Mouse (Mus musculus) embryonic facial prominence, embryonic 10.5 days (tissue): ENCODE measurements around the gene Lcn5. TPM values are rescaled to one million over a fixed set of nuclear protein-coding genes. Genes with fewer than 3 reads are reported as not detected.
A peak's percentile ranks its signal among the peaks of the same experiment; 100 is the strongest.
"Not testable (repeated sequence)": the region's sequence is repeated elsewhere in the genome, so short reads cannot be mapped to it uniquely, and the experiment has no call there.

Experiments
- DNase-seq: peaks from one replicate; pipeline ENCODE4 v3.0.0-alpha.2; 2017; ENCODE audit warnings: low spot score
- H3K27ac ChIP-seq: fragments of 300-500 bp; sonication (generic); replicated peaks from 2 replicates; pipeline ENCODE4 v1.5.1; 2016; ENCODE audit warnings: mild to moderate bottlenecking
- H3K27me3 ChIP-seq: fragments of 300-500 bp; sonication (generic); replicated peaks from 2 replicates; pipeline ENCODE4 v1.6.1; 2016; ENCODE audit warnings: low read depth, mild to moderate bottlenecking; ENCODE audit not compliant: poor library complexity, severe bottlenecking
- H3K36me3 ChIP-seq: fragments of 300-500 bp; sonication (generic); replicated peaks from 2 replicates; pipeline ENCODE4 v1.6.1; 2016; ENCODE audit warnings: mild to moderate bottlenecking, moderate library complexity
- H3K4me1 ChIP-seq: fragments of 300-500 bp; sonication (generic); 2 replicates; pipeline ENCODE4 v1.6.1; 2016
- H3K4me3 ChIP-seq: fragments of 300-500 bp; sonication (generic); 2 replicates; pipeline ENCODE4 v1.5.1; 2016; ENCODE audit warnings: mild to moderate bottlenecking, moderate library complexity
- H3K9me3 ChIP-seq: fragments of 300-500 bp; sonication (generic); 2 replicates; pipeline ENCODE4 v1.6.1; 2016; ENCODE audit warnings: mild to moderate bottlenecking
- WGBS: fragments of 180-500 bp; shearing (Covaris S2); methylation state at CpG from one replicate; pipeline ENCODE4 v1.1.7; 2016; 5-methylcytosine and 5-hydroxymethylcytosine counted together
- polyA plus RNA-seq: library from polyadenylated mRNA; unstranded; fragments of >200 nt; fragmentation: Nextera tagmentation; extraction: Ambion mirVana; gene quantifications from 2 replicates; pipeline ENCODE4 v1.2.1, GENCODE M21; 2016

Gene Lcn5
- polyA plus RNA-seq, 1 experiment from 2014 or later, result not detected

GRCm38 (mm10) chr2:25694605-25695004 is 36.9 kb downstream of the Lcn5 start:
- Histone ChIP-seq H3K36me3 (no peaks in the 10 kb centered on the region), H3K9me3 (no peaks in the 10 kb centered on the region), H3K4me1 (no peaks in the 10 kb centered on the region), H3K27me3 (no peaks in the 10 kb centered on the region), H3K4me3 (no peak overlapping the region), H3K27ac (no peak overlapping the region)
- peak; percentile 63 for DNase-seq

GRCm38 (mm10) chr2:25696951-25697350 is 39.2 kb downstream of the Lcn5 start:
- Histone ChIP-seq H3K36me3 (no peaks in the 10 kb centered on the region), H3K4me1 (no peaks in the 10 kb centered on the region), H3K9me3 (no peaks in the 10 kb centered on the region), H3K4me3 (no peak overlapping the region), H3K27me3 (no peaks in the 10 kb centered on the region), H3K27ac (no peak overlapping the region)
- no peak for DNase-seq
- WGBS, result 64% methylated on average over 4 of the region's 4 CpGs

- Histone ChIP-seq H3K27ac (no peak overlapping the region), H3K36me3 (no peaks in the 10 kb centered on the region), H3K4me3 (no peak overlapping the region), H3K4me1 (no peaks in the 10 kb centered on the region), H3K9me3 (no peaks in the 10 kb centered on the region), H3K27me3 (no peaks in the 10 kb centered on the region)
- no peak for DNase-seq
- 89% methylated on average over 2 of the region's 2 CpGs for WGBS
Measured at GRCm38 (mm10) chr2:25698696-25699095, 40.9 kb downstream of the Lcn5 start.

DNA sequence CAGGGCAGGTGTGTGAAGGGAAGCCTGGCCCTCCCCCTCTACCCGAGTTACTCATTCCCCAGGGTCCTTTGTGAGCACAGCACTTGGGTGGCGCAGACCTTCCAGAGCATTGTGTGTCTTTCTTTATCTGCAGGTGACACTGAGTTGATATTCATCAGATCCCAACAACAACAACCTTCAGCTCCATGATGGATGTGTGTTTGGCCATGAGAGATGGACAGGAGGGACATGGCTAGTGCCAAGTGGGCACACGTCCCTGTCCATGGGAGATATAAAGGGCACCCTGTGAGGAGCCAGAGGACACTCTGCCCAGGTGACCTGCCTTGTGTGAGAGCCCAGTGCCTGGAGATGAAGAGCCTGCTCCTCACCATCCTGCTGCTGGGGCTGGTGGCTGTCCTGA is 42.0 kb downstream of the Lcn5 start, which contains the start of gene Obp2a:
Gene Obp2a (plus strand): TSS at position 301 of the 400 bp plus-strand sequence.
- not testable (repeated sequence) for H3K4me1 ChIP-seq, H3K27ac ChIP-seq, DNase-seq, H3K9me3 ChIP-seq, H3K36me3 ChIP-seq, H3K4me3 ChIP-seq, H3K27me3 ChIP-seq
- 86% methylated on average over 3 of the region's 3 CpGs for WGBS

DNA sequence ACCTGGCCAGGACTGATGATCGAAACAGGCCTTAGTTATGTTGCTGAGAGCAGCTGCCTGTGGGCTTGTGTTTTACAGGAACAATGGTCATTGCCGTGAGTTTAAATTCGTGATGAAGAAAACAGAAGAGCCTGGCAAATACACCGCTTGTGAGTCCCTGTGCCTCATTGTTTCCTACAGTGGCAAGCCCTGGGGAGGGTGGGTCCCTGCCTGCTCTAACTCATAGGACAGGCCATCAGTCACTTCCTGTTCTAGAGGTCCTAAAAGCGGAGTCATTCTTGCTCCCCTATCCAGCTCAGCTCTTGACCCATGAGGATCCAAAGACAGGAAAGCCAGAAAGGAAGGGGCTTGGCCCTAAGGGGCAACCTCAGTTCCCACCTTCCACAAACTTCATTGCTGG is 43.2 kb downstream of the Lcn5 start:
- no peaks in the 10 kb centered on the region for H3K36me3 ChIP-seq
- no peaks in the 10 kb centered on the region for H3K27me3 ChIP-seq
- DNase-seq, result no peak
- H3K4me3 ChIP-seq, result no peak overlapping the region
- 77% methylated on average over 5 of the region's 5 CpGs for WGBS
- no peaks in the 10 kb centered on the region for H3K9me3 ChIP-seq
- H3K4me1 ChIP-seq, result peaks cover under 1% of the 10 kb centered on the region; the same call in 1 of the 2 replicates
- no peak overlapping the region for H3K27ac ChIP-seq

DNA sequence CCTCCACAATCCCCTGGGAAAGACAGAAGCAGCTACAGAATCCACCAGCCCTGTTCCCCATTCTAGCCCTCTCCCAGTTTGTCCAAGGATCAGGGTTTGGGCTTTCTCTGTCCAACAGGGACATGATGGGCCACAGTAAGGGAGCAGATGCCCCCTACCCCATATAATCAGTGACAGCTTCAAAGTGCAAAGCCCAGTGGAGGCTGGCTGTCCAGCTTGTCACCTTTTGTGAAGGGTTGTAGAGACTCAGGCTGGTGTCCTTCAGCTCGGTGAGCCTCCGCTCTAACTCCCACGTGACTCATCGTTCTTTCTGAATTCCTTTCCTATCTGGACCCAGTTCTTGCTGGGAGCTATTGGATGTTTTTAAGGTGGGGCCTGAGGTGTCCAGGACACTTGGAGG is 46.0 kb downstream of the Lcn5 start:
- H3K4me1 ChIP-seq, result peaks cover 22% of the 10 kb centered on the region
- no peak overlapping the region for H3K27ac ChIP-seq
- H3K9me3 ChIP-seq, result no peaks in the 10 kb centered on the region
- no peak overlapping the region for H3K4me3 ChIP-seq
- DNase-seq, result no peak
- H3K27me3 ChIP-seq, result no peaks in the 10 kb centered on the region
- 82% methylated on average over 4 of the region's 4 CpGs for WGBS
- peaks cover 5% of the 10 kb centered on the region for H3K36me3 ChIP-seq

GRCm38 (mm10) chr2:25706643-25707481 is 49.1 kb downstream of the Lcn5 start, which contains the start of gene Bmyc:
Bmyc (plus strand) TSS chr2:25706739.
- Histone ChIP-seq H3K4me1 (peaks cover 31% of the 10 kb centered on the region), H3K36me3 (peaks cover 5% of the 10 kb centered on the region), H3K9me3 (no peaks in the 10 kb centered on the region), H3K4me3 (peak within 1 kb of the TSS; percentile 93), H3K27ac (peak within 1 kb of the TSS; percentile 89), H3K27me3 (no peaks in the 10 kb centered on the region)
- DNase-seq, result peak; percentile 90
- under 1% methylated on average over 78 of the region's 78 CpGs for WGBS

DNA sequence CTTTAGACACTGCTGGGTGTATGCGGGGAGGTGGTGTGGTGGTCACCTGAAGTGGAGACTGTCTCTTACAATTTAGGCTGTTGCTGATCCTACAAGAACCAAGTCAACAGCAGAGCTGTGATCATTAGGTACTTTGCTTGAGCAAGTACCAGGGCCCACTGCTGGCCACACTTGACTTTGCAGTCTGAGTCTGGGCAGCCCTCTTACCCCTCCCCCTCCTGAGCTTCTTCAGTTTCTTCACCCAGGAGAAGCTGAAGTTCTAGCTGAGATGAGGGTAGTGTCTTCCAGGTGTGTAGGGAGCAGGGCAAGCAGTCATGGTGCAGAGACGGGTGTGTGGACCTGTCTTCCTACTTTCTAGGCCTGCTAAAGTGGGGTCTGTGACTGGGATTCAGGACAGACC is 50.4 kb downstream of the Lcn5 start:
- DNase-seq, result peak; percentile 47

GRCm38 (mm10) chr2:25709056-25709455 is 51.3 kb downstream of the Lcn5 start:
- not testable (repeated sequence) for H3K9me3 ChIP-seq, H3K36me3 ChIP-seq

More for the DNA sequence above, 50.4 kb downstream of the Lcn5 start:
- Histone ChIP-seq H3K36me3 (peaks cover 5% of the 10 kb centered on the region), H3K27ac (no peak overlapping the region), H3K4me1 (peaks cover 35% of the 10 kb centered on the region), H3K4me3 (peak overlapping the region; percentile 93), H3K27me3 (no peaks in the 10 kb centered on the region), H3K9me3 (no peaks in the 10 kb centered on the region)
- 64% methylated on average over 2 of the region's 2 CpGs for WGBS

DNA sequence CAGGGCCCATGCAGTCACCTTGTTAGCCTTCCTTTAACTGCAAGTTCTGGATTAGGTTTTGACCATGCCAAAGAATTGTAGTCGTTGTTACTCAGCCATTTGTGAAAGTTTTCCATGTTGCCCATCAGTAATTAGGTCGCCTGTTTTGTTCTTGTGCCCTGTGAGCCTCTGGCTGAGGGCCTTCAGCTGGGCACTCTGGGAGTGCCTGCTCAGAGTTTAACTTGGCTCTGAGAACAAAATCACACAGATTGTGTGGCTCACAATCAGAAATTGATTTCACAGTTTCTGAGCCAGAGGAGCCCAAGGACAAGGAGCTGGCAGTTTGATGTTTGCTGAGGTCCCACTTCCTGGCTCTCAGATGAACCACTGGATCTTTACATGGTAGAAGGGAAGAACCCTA is 52.0 kb downstream of the Lcn5 start:
- H3K36me3 ChIP-seq, H3K9me3 ChIP-seq, H3K27ac ChIP-seq, DNase-seq, H3K4me3 ChIP-seq, H3K27me3 ChIP-seq: not testable (repeated sequence)
- H3K4me1 ChIP-seq, result peaks cover 35% of the 10 kb centered on the region
- 78% methylated on average over 2 of the region's 2 CpGs for WGBS

More at GRCm38 (mm10) chr2:25709056-25709455, 51.3 kb downstream of the Lcn5 start:
- H3K27ac ChIP-seq, H3K4me3 ChIP-seq, H3K27me3 ChIP-seq, DNase-seq: not testable (repeated sequence)
- peaks cover 35% of the 10 kb centered on the region for H3K4me1 ChIP-seq
- WGBS, result 96% methylated on average over 1 of the region's 1 CpGs

Other genes starting within 250 kb of the Lcn5 start
- gene Fut7, start 234.7 kb upstream of the Lcn5 start, polyA plus RNA-seq, result not detected in 2 replicates
- gene Abca2, start 229.2 kb upstream of the Lcn5 start, polyA plus RNA-seq, result 4.3 and 5.6 TPM in 2 replicates
- gene Clic3, start 201.1 kb upstream of the Lcn5 start, polyA plus RNA-seq, result 0.60 and 1.4 TPM in 2 replicates
- gene Paxx, start 196.9 kb upstream of the Lcn5 start, polyA plus RNA-seq, result 15.8 and 16.0 TPM in 2 replicates
- gene Ptgds, start 187.9 kb upstream of the Lcn5 start, polyA plus RNA-seq, result 0.18 TPM in 1 of 2 replicates, not detected in the other
- not detected in 2 replicates for gene Lcn12, start 164.0 kb upstream of the Lcn5 start, polyA plus RNA-seq
- 87.9 and 92.2 TPM in 2 replicates for gene Fbxw5, start 157.2 kb upstream of the Lcn5 start, polyA plus RNA-seq
- 6.1 and 6.7 TPM in 2 replicates for gene C8g, start 156.2 kb upstream of the Lcn5 start, polyA plus RNA-seq
- 39.9 and 40.1 TPM in 2 replicates for gene Traf2, start 111.0 kb upstream of the Lcn5 start, polyA plus RNA-seq
- 310 and 316 TPM in 2 replicates for gene Edf1, start 100.1 kb upstream of the Lcn5 start, polyA plus RNA-seq
- gene Mamdc4, start 83.1 kb upstream of the Lcn5 start, polyA plus RNA-seq, result 1.9 and 7.7 TPM in 2 replicates
- gene Phpt1, start 82.7 kb upstream of the Lcn5 start, polyA plus RNA-seq, result 146 and 155 TPM in 2 replicates
- gene Ajm1, start 76.2 kb upstream of the Lcn5 start, polyA plus RNA-seq, result 0.05 and 0.16 TPM in 2 replicates
- 77.1 and 78.2 TPM in 2 replicates for gene Rabl6, start 49.4 kb upstream of the Lcn5 start, polyA plus RNA-seq
- 0.10 and 0.11 TPM in 2 replicates for gene Ccdc183, start 40.3 kb upstream of the Lcn5 start, polyA plus RNA-seq
- 16.6 and 17.2 TPM in 2 replicates for gene Tmem141, start 35.9 kb upstream of the Lcn5 start, polyA plus RNA-seq
- 0.49 and 0.57 TPM in 2 replicates for gene Fcna, start 29.9 kb upstream of the Lcn5 start, polyA plus RNA-seq
- gene Lcn8, start 4.8 kb upstream of the Lcn5 start, polyA plus RNA-seq, result 0.24 TPM in 1 of 2 replicates, not detected in the other
- gene Lcn6, start 18.8 kb downstream of the Lcn5 start, polyA plus RNA-seq, result not detected in 2 replicates
- gene Lcn10, start 24.8 kb downstream of the Lcn5 start, polyA plus RNA-seq, result not detected in 2 replicates
- gene Obp2a, start 42.1 kb downstream of the Lcn5 start, polyA plus RNA-seq, result not detected in 2 replicates
- 80.3 and 82.0 TPM in 2 replicates for gene Bmyc, start 48.8 kb downstream of the Lcn5 start, polyA plus RNA-seq
- gene Obp2b, start 79.1 kb downstream of the Lcn5 start, polyA plus RNA-seq, result not detected in 2 replicates
- gene Lcn3, start 107.6 kb downstream of the Lcn5 start, polyA plus RNA-seq, result not detected in 2 replicates
- gene Lcn11, start 119.1 kb downstream of the Lcn5 start, polyA plus RNA-seq, result not detected in 2 replicates
- not detected in 2 replicates for gene Gm13539, start 124.3 kb downstream of the Lcn5 start, polyA plus RNA-seq
- not detected in 2 replicates for gene Glt6d1, start 157.9 kb downstream of the Lcn5 start, polyA plus RNA-seq
- not detected in 2 replicates for gene Lcn9, start 165.2 kb downstream of the Lcn5 start, polyA plus RNA-seq
- gene Sohlh1, start 189.3 kb downstream of the Lcn5 start, polyA plus RNA-seq, result not detected in 2 replicates
- gene Kcnt1, start 205.8 kb downstream of the Lcn5 start, polyA plus RNA-seq, result 0.10 and 0.23 TPM in 2 replicates